ENCODE assay signal across 27 mouse cellular contexts in the genomic region with DNA sequence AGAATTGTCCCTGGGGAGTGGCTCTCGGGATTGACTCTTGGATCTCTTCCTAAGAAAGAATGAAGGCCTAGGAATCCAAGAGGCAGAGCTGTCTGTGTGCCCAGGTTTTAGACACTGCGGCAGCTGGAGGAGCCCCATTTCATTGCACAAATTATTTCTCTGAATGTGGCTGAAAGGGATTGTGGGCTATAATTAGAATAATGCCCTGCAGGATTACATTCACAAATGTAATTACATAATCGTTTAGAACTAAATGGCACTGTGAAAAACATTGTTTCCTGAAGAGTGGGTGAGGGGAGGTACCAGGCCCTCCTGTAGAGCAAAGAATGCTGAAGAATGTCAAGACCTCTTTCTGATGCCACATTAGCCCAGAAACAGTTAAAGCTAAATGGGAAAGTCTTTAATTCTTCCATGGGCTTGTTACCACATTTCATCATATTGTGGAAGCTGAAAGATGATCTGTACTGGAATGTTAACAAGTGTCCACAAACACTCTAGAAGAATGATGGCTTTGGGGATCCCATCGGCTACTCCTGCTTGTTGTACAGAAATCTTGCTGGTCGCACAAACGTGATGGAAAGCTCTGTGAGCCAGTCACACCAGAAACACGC. TPM values are rescaled to one million over a fixed set of nuclear protein-coding genes. Genes with fewer than 3 reads are reported as not detected.
DNase-seq lines count a peak whose midpoint lies in the region; ATAC-seq and TF ChIP-seq lines count a peak whose summit lies in the region.
"Had no signal": no experiment of that assay in that cellular context is flagged by ENCODE, and none has a peak within 500 bp of the region (broad histone marks: within the 10 kb centered on the region; RNA-seq: fewer than 3 reads in every experiment).

No protein-coding gene starts in this region.

- no peaks in the 10 kb centered on the region for H3K27me3 ChIP-seq in hindbrain, embryonic 16.5 days (replicated peaks; ENCODE audit: control insufficient read depth, insufficient read depth, low read length)
- no peaks in the 10 kb centered on the region for H3K27me3 ChIP-seq in hindbrain, embryonic 12.5 days
- H3K27me3 ChIP-seq: CH12.LX; embryonic facial prominence, embryonic 12.5 days; stomach, embryonic 15.5 days had no signal

- H3K4me1 ChIP-seq in hindbrain, embryonic 16.5 days (ENCODE audit: control insufficient read depth, insufficient read depth, low read depth, low read length): peaks cover 3% of the 10 kb centered on the region
- no peaks in the 10 kb centered on the region for H3K4me1 ChIP-seq in hindbrain, embryonic 12.5 days
- H3K4me1 ChIP-seq: embryonic facial prominence, embryonic 12.5 days; stomach, embryonic 15.5 days had no signal

- no peak for TF ChIP-seq CTCF in brain, embryonic 14.5 days (IDR thresholded peaks at IDR 0.05; ENCODE audit: borderline replicate concordance, extremely low read depth, insufficient read depth, insufficient read length)

- no peaks in the 10 kb centered on the region for H3K9me3 ChIP-seq in hindbrain, embryonic 16.5 days (ENCODE audit: control insufficient read depth, low read length)
- H3K9me3 ChIP-seq in hindbrain, embryonic 12.5 days (replicated peaks): no peaks in the 10 kb centered on the region
- H3K9me3 ChIP-seq: embryonic facial prominence, embryonic 12.5 days; stomach, embryonic 15.5 days had no signal

- no peak overlapping the region for H3K9ac ChIP-seq in hindbrain, embryonic 16.5 days (ENCODE audit: low read depth, low read length)
- no peak overlapping the region for H3K9ac ChIP-seq in hindbrain, embryonic 12.5 days
- H3K9ac ChIP-seq: embryonic facial prominence, embryonic 12.5 days; stomach, embryonic 15.5 days had no signal

- no peak overlapping the region for H3K27ac ChIP-seq in hindbrain, embryonic 16.5 days (ENCODE audit: low read depth, low read length)
- no peak overlapping the region for H3K27ac ChIP-seq in hindbrain, embryonic 12.5 days
- H3K27ac ChIP-seq: embryonic facial prominence, embryonic 12.5 days; heart, adult 2 months; layer of hippocampus, adult 2 months; stomach, embryonic 15.5 days had no signal

- H3K36me3 ChIP-seq in hindbrain, embryonic 16.5 days (ENCODE audit: control insufficient read depth, insufficient read depth, low read length): no peaks in the 10 kb centered on the region
- no peaks in the 10 kb centered on the region for H3K36me3 ChIP-seq in hindbrain, embryonic 12.5 days
- H3K36me3 ChIP-seq: embryonic facial prominence, embryonic 12.5 days; stomach, embryonic 15.5 days had no signal

- DNase-seq in cerebellum, postnatal 10 days: peak; percentile 30 to 40
- no peak for DNase-seq in cerebellum, adult 11-12 months
- peak; percentile 94 for DNase-seq in Muller cell, postnatal 12 days (ENCODE audit: inconsistent ontology term)
- peak; percentile 72 for DNase-seq in brain, embryonic 14.5 days (ENCODE audit: low read depth)
- no peak for DNase-seq in lung, adult 18-20 months
- no peak for DNase-seq in lung, postnatal 4 days
- DNase-seq: adrenal gland, postnatal 25 days; cerebellum, adult 8-10 months; gastrocnemius, postnatal 25 days; heart, adult 2 months; heart, postnatal 36 days; kidney, adult 8-10 months; kidney, postnatal 14 days; layer of hippocampus, postnatal 36 days; liver; lung, postnatal 10 days; thymus, adult 18-20 months had no signal

- 52% methylated on average over 7 of the region's 7 CpGs for WGBS in hindbrain, embryonic 16.5 days
- 57% methylated on average over 7 of the region's 7 CpGs for WGBS in hindbrain, embryonic 12.5 days

- H3K4me2 ChIP-seq in hindbrain, embryonic 16.5 days (ENCODE audit: low read length): no peak overlapping the region
- no peak overlapping the region for H3K4me2 ChIP-seq in hindbrain, embryonic 12.5 days (replicated peaks)
- H3K4me2 ChIP-seq: embryonic facial prominence, embryonic 12.5 days; stomach, embryonic 15.5 days had no signal

- peak; percentile 9; the same call in 1 of the 2 replicates for ATAC-seq in hindbrain, embryonic 16.5 days
- ATAC-seq in hindbrain, embryonic 12.5 days (ENCODE audit: low FRiP score): no peak
- ATAC-seq: inflammation-experienced regulatory T-cells, adult 6 months; midbrain, embryonic 16.5 days had no signal

- no peak overlapping the region for H3K4me3 ChIP-seq in hindbrain, embryonic 16.5 days (ENCODE audit: low read length)
- H3K4me3 ChIP-seq in hindbrain, embryonic 12.5 days: no peak overlapping the region
- H3K4me3 ChIP-seq: embryonic facial prominence, embryonic 12.5 days; erythroblast, embryonic 14.5 days; heart, adult 2 months; layer of hippocampus, adult 2 months; stomach, embryonic 15.5 days had no signal

- TF ChIP-seq POLR2A in brain, embryonic 14.5 days (IDR thresholded peaks at IDR 0.05; ENCODE audit: borderline replicate concordance, extremely low read depth, insufficient read depth, insufficient read length, poor library complexity, severe bottlenecking): no peak

RNA-seq across cellular contexts. Expression of gene Vstm2b, which starts 24.6 kb away (rescaled TPM):
- polyA plus RNA-seq in hindbrain, embryonic 16.5 days (2015; fragmentation: Nextera tagmentation; extraction: Ambion mirVana): 26.0 and 27.4 TPM in 2 replicates
- 18.6 and 18.8 TPM in 2 replicates for polyA plus RNA-seq in hindbrain, embryonic 12.5 days (2016; fragmentation: Nextera tagmentation; extraction: Ambion mirVana)
- polyA plus RNA-seq in brain, embryonic 14.5 days (2012; rRNA removed): 84.0 and 92.0 TPM in 2 replicates
- polyA plus RNA-seq: erythroblast, embryonic 14.5 days; inflammation-experienced regulatory T-cells, adult 6 months; liver, embryonic 16.5 days had no signal

Comparison
In these comparisons a context has a peak if more than half of its experiments do, and no peak if none do; other contexts are left out.
1. DNase-seq: peak in cerebellum, postnatal 10 days (2 of 2), Muller cell, postnatal 12 days (single experiment) and brain, embryonic 14.5 days (single experiment); none in cerebellum, adult 11-12 months (single experiment), lung, adult 18-20 months (0 of 2) and lung, postnatal 4 days (0 of 2).